Mouse (Mus musculus) kidney, postnatal 10 days (tissue): ENCODE results near the gene Oas2.
"Not testable (repeated sequence)": the region's sequence is repeated elsewhere in the genome, so short reads cannot be mapped to it uniquely, and the experiment has no call there.

Experiments used
- DNase-seq: peaks from one replicate; pipeline ENCODE4 v3.0.0; 2021; ENCODE audit warnings: mixed read lengths

Oas2 gene

DNA sequence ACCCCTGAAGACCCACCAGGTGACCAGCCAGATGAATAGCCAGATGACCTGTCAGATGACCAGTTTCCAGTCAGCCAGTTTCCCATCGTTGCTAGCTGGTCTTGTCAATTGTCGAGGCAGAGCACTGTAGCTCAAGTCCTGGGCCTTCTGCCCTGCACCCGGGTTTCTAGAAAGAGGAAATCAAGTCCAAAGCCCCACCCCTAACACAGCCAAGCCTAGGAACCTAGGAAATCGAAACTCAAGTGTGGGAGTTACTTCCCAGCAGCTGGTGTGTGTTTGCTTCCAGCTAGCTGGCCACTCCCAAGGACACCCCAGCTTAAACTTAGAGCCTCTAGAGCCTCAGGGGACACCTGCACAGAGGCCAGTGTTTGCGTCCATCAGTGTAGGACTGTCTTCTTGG lies at the start of gene Oas2:
Gene Oas2 (minus strand): TSS at position 166 of the 400 bp plus-strand sequence.
- no peak for DNase-seq

DNA sequence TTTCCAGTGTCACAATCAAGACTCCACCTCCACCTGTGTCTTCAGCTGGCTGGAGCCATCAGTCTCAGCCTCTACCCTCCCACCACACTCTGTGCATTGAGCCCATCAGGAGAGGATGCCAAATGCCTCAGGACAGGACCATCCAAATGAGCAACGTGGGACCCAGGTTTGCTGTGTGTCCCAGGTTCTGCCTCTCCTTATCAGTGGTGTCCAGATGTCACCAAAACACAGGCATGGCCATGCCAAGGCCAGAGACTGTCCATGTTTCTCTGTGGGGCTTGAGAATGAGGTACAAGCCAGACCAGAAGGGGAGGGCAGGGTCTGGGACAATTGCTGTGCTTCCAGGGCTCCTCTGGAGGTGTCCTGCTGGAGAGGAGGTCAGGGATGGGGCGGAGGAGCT lies 49.3 kb upstream of the Oas2 start:
- not testable (repeated sequence) for DNase-seq

DNA sequence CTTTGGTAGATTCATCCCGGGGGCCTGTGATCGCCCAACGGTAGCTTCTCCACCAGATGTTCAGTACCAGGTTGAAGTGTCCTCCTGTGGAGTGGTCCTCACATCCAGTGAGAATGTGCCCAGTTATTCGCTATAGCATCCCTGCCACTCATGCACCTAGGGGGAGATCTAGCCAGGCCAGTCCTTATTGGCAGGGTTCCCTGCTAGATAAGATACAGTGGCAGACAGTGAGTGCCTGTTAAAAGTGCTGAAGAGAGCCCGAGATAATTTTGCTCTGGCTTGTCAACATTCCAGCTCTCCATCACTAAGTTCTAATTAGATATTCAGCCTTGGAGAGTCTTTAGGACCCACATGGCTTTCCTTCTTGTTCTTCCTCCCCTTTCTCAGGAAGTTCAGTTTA lies 48.5 kb upstream of the Oas2 start:
- not testable (repeated sequence) for DNase-seq

DNA sequence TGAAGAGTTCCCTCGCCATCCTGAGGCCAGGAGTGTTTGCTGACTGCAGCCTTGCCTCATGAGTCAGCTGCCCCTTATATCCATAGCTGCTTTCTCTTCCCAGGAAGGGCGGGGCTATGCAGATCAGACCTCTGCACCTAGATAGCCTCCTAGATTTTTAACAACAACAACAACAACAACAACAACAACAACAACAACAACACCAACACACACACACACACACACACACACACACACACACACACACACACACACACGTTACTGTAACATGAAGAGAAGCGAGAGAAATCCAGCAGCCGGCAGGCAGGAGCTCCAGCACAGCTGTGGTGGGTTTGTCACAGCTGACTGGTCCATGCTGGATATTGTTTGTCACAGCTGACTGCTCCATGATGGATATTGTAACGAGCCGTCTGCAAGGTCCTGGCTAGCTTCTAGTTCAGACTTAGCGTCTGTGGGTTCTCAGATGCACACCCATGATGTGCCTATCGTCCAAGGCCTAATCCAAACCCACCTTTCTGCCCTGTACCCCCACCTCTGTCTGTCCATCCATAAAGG lies 45.9 kb upstream of the Oas2 start, which contains the start of gene Oas1e:
Gene Oas1e (minus strand): TSS at position 51 of the 555 bp plus-strand sequence.
- DNase-seq = not testable (repeated sequence)

DNA sequence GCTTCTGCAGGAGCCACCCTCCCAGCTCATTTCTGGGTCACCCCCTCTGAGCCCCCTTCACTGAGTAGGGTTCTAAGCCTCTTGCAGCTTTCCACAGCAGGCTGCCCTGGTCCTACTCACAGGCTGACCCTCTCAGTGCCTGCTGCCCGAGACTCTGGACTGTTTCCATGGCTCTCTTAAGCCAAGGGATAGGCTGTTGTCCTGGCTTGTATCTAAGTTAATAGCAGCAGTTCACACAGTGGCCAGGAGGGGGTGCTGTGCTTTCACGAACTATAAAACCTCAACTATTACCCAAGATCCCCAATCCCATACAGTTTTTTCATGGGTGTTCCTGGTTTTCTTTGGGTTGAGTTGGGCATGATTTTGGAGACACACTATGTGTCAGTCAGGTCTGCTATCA lies 43.4 kb upstream of the Oas2 start:
- DNase-seq = peak; percentile 59

DNA sequence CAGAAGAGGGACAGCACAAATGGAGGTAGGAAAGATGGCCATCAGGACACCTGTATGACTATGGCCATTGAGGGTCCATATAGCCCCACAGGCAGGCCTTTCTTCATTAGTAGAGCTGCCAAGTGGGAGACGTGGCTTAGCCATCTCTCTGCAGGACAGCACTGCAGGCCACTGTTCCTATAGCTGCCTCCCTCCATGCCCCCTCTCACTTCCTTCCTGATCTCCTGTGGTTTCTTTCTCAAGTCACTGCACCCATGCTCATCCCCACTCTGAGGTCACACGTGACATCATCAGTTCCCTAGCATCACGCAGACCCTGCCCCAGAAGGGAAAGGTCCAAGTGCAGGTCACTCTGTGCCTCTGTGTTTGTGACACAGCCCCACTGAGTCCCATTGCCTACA lies 37.4 kb upstream of the Oas2 start:
- DNase-seq = no peak

DNA sequence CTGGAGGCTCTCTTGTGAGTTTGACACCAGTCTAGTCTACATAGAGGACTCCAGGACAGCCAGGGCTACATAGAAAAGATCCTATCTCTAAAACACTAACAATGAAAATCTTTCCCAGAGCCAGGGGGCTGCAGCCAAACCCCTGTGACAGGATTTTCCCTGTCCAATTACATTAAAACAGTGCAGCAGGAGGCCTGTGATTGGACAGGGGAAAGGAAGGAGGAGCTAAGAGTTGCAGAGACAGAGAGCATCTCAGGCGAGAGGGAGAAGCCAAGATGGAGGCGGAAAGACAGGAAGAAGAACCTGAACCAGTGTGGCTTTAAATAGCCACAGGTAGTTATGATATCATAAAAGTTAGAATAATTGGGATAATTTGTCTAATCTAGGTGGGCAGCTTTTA lies 32.8 kb upstream of the Oas2 start:
- no peak for DNase-seq

DNA sequence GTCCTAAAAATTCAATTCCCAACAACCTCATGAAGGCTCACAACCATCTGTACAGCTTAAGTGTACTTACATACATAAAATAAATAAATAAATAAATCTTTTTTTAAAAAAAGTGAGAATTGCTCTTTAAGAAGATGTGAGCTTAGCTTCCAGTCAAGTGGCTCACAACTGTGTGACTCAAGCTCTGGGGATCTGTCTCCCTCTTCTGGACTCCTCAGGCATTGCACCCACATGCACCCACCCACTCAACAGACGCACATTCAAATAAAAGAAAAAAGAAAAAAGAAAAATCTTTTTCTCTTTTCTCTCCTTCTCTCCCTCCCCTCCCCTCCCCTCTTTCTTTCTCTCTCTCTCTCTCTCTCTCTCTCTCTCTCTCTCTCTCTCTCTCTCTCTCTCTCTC lies 32.0 kb upstream of the Oas2 start:
- DNase-seq = no peak

DNA sequence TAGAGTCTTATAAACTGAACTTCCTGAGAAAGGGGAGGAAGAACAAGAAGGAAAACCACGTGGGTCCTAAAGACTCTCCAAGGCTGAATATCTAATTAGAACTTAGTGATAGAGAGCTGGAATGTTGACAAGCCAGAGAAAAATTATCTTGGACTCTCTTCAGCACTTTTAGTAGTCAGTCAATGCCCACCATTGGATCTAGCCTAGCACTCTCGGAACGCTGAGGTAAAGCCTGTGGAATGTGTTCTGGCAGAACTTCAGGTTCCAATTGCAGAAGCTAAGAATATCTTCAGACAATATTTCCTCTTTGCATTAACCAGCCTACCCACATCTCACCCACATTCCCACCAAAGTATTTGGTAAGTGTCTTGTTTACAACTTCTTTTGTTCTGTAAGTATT lies 30.3 kb upstream of the Oas2 start:
- DNase-seq = no peak

DNA sequence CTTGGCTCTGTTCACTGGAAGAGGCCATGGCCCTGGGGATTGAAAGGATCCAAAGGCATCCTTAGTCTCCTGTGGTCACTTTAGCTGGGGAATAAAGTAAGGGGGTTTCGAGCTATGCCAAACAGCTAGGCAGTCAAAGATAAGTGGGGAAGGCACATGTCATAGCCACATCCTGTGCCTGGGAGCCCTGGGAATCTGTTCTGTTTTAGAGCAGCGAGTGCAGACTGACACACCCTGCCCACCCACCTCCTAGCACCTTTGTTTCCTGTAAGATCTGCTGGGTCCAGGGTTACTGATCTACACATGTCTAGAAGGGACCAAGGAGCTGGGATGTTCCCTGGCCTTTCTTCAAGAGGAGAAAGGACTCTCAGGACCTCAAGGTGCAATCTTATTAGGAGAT lies 29.3 kb upstream of the Oas2 start:
- no peak for DNase-seq

DNA sequence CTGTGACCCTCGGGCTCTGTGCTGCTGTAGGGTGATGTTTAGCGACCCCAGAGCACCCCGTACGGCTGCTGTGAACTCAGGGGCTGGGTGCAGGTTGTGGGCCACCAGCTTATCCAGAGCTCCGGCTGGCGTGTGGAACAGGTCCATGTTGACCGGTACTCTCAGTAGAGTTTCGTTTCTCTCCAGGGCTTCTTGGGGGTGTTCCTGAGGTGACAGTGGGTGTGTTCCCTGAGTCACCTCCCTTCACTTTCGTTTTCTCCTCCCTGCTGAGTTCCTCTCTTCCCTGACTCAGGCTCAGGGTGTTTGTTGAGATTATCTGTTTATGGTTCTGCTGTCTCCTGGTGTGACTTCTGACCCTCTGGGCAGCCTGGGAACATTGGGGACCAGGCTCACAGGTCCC lies 27.8 kb upstream of the Oas2 start, which contains the start of gene Oas3:
Gene Oas3 (minus strand): TSS at position 184 of the 400 bp plus-strand sequence.
- DNase-seq = no peak

DNA sequence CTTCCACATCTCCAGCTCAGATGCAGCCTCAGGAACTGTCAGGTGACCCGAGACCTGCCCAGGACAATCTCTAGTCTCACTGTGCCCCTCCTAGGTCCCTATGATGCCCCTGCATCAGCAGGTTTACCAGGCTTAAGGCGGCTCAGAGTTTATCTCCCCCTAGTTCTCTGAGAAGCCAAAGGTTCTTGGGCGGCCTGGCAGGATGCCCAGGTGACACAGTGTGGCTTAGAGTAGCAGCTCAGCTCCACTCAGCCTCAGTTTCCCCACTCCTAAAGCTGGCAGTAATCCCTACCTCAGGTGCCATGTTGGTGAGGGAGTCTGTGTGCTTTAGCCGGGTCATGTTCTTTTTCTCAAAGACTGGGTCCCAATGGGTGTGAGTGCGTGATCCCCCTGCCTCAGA lies 27.1 kb upstream of the Oas2 start:
- no peak for DNase-seq

DNA sequence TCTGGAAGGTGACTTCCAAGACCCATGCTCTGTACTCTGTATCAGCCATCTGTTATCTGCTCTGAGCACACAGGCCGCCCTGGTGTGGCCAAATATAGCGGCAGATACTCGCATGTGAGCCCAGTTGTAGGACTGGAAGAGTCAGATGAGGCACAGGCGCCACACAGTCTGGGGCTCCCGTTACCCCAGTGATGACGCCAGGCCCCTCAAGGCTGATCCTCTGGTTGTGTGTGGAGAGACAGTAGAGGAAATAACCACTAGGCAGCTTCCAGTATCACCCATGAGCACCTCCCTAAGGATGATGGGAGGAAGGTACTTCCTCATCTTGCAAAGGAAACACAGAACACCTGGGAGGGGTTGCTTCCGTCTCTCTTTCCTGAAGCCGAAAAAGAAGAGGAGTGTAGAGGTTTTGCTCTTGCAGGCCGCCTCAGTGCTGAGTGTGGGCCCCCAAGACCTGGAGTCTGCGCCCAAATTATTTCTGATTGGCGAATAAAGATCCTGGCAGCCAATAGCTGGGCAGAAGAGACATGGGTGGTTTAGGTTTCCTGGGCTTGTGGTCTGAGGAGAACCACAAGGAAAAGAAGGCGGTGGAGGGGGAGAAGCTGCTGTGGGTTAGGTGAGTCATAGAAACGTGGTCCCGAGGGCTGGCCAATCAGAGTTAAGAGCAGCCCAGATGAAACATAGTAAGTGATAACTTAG lies 25.8 kb upstream of the Oas2 start:
- no peak for DNase-seq

DNA sequence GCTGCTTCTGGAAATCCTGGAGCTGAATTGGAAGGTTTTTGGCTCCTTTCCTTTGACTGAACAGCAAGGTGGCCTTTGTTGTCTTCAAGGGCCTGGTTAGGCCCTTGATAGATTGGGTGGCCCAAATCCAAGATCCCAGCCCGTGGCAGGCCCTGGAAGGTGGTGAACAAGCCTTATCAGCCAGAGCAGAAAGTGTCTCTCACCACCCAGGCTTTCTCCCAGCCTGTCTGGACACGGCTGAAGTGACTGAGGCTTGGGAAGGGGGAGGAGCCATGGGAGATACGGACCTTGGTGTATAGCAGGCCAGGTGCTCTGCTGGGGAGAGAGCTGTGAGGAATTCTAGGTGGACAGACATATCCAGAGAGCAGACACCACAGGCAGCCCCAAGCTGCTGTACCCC lies 19.7 kb upstream of the Oas2 start:
- DNase-seq = no peak

DNA sequence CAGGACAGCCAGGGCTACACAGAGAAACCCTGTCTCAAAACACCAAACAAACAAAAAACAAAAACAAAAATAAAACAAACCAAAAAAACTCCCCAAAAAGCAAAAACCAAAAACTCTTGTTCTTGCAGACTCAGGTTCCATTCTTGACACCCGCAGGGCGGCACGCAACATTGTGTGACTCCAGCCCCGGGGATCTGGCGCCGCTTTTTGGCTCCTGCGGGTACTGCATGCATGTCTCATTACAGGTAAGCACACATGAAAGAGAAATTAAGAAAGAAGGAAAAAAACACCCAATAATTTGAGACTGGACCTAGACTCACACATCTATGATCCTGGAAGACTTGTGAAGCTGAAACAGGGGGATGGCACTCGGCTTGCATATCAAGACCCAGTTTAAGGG lies 15.4 kb upstream of the Oas2 start:
- DNase-seq = no peak

DNA sequence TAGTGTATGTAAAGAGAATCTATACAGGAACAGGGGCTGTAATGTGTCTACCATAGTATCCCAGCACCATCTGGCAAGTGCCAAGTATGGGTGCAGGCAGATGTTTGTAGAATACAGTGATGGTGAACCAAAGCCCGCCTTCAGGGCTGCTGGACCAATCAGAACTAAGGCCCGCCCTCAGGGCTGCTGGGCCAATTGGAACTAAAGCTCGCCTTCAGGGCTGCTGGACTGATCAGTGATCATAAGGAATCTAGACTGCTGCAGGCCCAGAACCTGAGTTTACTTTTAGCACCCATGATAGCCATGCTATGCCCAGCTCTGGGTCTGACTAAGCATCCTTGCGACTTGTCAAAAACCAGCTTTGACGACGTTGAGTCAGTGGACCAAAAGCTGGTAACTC lies 12.2 kb upstream of the Oas2 start:
- DNase-seq = no peak

DNA sequence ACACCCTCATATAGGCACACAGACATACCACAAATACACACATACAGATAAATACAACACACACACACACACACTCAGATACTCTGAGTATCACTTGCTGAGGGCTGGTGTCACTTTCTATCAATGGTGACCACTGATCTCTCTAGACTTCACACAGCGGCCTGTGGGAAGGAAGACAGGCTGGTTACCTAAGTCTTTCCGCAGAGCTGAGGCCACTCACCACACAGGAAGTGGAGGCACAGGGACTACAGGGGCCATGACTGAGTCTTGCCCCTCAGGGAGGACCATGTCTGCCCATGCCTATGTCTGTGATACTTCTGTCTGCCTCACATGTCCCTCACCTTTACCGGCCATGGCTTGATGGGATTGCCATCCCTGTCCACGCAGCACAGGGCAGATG lies 4.6 kb upstream of the Oas2 start:
- no peak for DNase-seq

DNA sequence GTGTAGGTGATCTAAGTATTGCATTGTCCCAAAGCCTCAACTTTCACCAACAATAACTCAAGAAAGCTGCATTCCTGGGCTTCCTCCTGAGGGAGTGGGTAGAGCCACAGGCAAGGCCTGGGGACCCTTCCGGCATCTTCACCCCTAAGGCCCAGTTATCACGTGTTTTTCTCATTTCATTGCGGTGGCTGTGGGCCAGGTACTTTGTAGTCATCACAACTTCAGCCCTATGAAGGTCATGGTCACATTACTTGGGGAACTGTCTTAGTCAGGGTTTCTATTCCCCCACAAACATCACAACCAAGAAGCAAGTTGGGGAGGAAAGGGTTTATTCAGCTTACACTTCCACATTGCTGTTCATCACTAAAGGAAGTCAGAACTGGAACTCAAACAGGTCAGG lies 3.1 kb upstream of the Oas2 start:
- no peak for DNase-seq

DNA sequence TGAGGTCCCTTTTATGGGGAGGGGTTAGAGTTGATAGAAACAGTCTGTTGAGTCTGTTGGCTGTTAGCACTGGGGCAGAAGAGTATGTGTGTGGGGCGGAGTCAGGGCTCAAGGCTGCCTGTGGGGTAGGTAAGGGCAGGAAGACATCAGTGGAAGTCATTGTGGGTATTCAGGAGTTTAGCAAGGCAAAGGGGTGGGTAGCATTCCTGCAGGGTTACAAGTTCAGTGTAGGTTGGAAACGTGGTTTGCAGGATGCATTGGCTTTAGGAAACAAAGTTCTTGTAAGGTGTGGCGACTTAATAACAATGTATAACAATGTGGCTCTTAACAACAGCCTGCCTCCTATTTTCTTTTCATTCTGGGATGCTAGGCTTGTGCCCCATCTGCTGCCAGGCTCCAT lies 1.6 kb upstream of the Oas2 start:
- DNase-seq = no peak

DNA sequence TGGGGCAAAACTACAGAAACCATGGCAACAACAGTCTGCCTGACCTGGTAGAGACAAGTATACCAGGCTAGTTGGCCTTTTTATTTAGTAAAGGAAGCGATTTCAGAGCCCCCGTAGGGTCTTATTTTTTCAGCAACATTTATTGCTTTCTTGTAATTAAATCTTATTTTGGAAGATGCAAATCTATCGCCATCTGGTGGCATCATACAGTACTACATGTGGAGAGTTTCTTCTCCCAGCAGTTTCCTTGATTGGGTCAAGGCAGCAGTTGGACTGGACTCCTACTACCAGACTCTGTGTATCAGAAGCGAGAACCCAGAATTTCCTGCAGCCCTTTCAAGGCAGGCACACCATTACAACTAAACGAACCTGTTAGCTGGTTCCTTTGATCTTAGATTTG lies 3.2 kb downstream of the Oas2 start:
- DNase-seq = peak; percentile 73

DNA sequence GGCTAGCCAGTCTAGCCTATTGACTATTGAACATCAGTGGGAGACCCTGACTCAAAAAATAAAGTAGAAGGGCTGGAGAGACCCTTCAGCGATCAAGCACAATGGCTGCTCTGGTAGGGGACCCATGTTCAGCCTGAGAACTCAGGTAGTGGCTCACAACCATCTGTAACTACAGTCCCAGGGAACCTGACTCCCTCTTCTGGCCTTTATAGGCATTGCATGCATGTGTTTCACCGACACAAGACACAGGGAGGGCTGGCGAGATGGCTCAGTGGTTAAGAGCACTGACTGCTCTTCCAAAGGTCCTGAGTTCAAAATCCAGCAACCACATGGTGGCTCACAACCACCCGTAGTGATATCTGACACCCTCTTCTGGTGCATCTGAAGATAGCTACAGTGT lies 7.5 kb downstream of the Oas2 start:
- peak; percentile 32 for DNase-seq

DNA sequence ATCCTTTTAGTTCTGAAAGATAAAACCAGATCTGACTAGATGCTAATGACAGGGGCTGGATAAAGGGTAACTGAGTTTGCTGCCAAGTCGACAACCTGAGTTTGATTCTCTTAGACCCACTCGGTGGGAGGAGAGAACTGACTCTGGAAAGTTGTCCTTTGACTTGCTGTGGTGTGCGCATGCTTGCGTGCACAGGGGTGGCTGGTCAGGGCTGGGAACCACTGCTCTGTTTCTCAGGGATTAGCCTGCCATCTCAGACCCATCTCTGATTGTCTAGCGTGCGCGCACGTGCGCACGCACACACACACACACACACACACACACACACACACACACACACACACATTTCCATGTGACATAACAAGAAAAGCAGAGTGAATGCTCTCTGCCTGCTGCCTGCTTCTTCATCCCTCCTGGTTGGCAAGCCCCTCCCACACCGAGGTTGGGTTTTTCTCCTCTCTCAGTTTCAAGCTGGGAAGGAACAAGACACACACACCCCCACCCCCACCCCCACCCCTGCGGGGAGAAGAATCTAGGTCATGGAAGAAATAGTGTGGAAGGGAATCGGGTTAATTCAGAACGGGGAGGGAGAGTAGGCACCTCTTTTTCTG lies 15.2 kb downstream of the Oas2 start:
- no peak for DNase-seq

DNA sequence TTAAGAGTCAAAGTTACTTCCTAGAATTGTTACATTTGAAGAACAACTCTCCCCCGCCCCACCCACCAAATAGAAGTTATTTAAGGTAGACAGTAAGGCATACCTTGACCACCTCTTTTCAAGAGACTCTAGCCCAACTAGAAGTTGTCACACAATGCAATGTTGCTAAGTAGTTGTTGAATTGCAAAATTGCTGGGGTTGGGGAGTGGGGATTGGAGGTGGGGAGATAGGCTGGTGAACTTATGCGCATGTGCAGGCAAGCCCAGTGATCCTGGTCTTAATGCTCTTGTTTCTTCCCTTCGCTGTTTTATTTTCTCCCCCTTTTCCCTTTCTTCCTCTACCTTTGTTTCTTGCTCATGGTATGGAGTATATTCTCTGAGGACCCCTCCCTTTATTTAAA lies 16.0 kb downstream of the Oas2 start:
- no peak for DNase-seq

DNA sequence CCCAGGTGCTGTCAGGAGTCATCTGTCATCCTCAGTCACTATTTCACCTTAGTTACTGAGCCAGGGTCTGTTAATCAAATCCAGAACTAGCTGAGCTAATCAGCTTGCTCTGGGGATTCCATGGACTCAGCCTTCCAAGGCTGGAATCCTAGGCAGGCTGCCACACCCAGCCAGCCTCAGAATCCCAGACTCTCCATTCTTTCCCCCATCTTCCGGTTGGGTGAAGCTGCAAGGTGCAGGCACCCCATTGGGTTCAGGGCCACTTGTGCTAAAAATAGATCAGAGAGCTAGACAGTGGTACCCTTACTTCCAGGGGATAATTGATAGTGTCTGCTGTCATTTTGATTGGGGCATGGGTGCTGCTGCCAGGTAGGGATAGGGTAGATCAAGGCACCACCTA lies 16.9 kb downstream of the Oas2 start:
- no peak for DNase-seq

DNA sequence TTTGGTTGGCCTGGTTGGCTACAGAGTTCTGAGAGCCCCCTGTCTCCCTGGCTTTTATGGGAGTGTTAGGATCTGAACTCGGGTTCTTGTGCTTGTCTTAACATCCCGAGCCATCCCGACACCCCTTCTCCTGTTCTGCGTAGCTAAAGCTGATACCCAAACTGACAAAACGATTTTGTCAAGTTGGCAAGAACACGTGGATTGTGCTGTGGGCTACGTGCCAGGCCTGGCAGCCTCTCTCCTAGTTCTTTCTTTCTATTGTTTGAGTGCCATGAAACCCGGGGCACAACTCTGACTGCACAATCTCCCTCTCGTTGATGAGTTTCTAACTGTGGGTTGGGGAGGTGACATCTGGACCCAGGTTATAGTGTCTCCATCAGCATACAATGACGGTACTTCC lies 20.3 kb downstream of the Oas2 start:
- DNase-seq = no peak
